Mouse (Mus musculus): ENCODE data around the gene Trit1.

- no peak for TF ChIP-seq POLR2A (IDR thresholded peaks at IDR 0.05; ENCODE audit: borderline replicate concordance, extremely low read depth, insufficient read depth, insufficient read length, poor library complexity, severe bottlenecking)
- no peak for TF ChIP-seq CTCF (IDR thresholded peaks at IDR 0.05; ENCODE audit: borderline replicate concordance, extremely low read depth, insufficient read depth, insufficient read length)
Measured at GRCm38 (mm10) chr4:123085290-123085689, 68.9 kb downstream of the Trit1 start.
